Mouse (Mus musculus): ENCODE measurements around the gene 6030468B19Rik. TPM values are rescaled to one million over a fixed set of nuclear protein-coding genes. Genes with fewer than 3 reads are reported as not detected.

Gene 6030468B19Rik
- polyA plus RNA-seq (2012; rRNA removed): 0.40 and 0.41 TPM in 2 replicates

DNA sequence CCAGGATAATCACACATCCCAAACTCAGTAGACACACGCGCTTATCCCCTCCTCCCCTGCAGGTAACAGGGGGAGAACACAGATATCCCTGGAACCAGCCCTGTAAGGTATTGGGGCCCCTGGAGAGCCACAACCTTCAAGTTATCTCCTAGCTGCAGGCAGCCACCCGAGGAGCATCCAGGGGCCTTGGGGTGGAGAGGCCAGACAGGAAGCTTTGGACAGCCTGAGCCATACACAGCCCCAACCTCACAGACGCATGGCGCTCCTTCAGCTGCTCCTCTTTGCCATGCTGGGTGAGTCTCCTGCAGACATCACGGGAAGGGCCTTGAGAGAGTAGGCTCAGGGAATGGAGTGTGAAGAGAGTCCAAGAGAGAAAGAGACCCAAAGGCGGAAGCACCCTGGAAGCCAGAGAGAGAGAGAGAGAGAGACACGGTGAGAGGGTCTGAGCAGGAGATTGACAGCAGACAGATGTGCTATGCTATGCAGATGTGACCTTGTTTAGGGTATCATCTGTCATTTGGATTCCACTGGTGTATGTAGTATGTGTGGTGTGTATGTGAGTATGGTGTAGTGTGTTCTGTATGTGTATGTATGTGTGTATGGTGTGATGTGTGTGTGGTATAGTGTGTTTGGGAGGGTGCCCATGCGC, at the start of gene 6030468B19Rik:
Gene 6030468B19Rik (plus strand): TSS at position 150 of the 649 bp plus-strand sequence.
- no peak for DNase-seq (ENCODE audit: low read depth, low spot score)

DNA sequence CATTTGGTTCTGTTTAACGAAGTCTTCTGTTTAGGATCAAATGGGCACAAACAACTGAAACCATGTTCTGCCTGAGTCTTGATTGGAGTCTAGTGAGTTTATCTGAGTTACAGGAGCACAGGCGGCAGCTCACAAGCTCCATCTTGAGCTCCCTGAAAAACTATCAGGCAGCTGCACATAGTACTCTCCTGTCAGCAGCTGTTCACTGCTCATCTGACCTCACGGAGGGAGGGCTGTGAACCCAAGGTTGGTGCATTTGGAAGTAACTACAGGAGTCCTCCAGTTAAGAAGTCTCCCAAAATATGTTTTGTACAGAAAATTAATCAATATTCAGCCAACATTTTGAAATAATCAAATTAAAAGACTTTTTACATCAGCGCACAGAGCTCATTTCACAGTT, 48.8 kb upstream of the 6030468B19Rik start:
- no peak for DNase-seq (ENCODE audit: low read depth, low spot score)
- 91% methylated on average over 4 of the region's 4 CpGs for WGBS

More for the DNA sequence above, at the start of gene 6030468B19Rik:
- WGBS: 76% methylated on average over 9 of the region's 9 CpGs

DNA sequence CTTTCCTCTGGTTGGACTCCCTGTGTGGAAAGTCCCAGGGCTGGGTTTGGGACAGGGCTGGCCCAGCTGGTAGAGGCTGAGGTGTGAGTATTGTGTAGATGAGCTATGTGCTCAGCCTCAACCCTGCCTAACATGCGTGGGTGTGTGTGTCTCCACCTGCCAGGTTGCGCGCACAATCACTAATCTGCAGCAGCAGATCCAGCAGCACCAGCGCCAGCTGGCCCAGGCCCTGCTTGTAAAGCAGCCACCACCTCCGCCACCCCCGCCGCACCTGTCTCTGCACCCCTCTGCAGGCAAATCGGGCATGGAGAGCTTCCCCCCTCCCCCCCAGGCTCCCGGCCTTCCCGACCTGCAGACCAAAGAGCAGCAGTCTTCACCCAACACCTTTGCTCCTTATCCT, 48.0 kb upstream of the 6030468B19Rik start:
- no peak for DNase-seq (ENCODE audit: low read depth, low spot score)
- 79% methylated on average over 10 of the region's 10 CpGs for WGBS

DNA sequence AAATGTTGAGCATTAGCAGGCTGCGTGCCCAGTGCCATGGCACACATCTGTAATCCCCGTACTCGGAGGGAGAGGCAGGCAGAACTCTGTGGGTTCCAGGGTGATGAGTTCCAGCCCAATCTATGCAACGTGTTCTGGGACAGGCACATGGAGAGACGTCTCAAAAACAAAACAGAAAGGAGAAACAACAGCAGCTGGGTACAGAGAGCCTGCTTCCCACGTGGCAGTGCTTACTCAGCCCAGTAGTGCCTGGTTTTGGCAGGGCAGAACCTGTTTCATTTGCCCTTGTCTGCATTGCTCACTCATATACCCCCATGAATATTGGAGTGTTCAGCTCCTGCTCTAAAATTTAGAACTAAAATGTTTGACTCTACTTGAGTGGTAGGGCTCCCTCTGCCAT, 45.9 kb upstream of the 6030468B19Rik start:
- WGBS: 35% methylated on average over 6 of the region's 6 CpGs
- no peak for DNase-seq (ENCODE audit: low read depth, low spot score)

DNA sequence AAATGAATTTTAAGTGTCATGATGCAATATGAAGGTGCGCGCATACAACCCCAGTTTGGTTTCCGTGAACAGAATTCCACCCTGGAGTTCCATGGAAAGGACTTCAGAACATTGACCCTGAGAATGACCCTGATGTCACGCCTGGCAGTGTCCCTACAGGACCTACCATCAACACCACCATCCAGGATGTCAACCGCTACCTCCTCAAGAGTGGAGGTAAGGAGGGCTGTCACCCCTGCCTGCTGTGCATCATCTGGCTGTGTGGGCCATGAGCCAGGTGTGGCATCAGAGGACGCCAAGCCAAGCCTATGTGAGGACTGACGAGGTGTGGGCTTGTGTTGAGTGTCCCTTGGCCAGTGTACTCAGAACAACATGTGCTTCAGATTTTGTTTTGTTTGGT, 41.6 kb upstream of the 6030468B19Rik start:
- DNase-seq (ENCODE audit: low read depth, low spot score): no peak
- WGBS: 99% methylated on average over 7 of the region's 7 CpGs

DNA sequence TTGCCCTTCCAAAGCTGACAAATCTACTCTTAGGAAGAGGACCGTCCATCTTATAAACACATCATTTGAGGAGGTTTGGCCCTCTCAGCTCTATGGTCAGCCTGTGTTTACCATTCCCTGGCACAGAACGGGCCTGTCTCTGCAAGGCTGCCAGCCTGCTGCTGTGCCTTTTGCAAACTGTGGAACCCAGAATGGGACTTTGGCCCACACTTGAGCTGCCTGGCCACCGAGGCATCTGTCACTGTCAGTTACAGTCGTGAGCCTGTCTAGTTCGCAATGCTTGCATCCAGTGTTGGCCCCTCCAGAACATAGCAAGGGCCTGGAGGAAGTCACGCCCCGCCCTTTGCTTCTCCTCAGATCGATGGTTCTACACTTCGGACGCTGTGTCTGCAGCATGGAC, 38.2 kb upstream of the 6030468B19Rik start:
- WGBS: 77% methylated on average over 10 of the region's 10 CpGs
- no peak for DNase-seq (ENCODE audit: low read depth, low spot score)

- WGBS: 89% methylated on average over 26 of the region's 26 CpGs
- no peak for DNase-seq (ENCODE audit: low read depth, low spot score)
These were observed 36.9 kb upstream of the 6030468B19Rik start for GRCm38 (mm10) chr11:117760374-117761119.

DNA sequence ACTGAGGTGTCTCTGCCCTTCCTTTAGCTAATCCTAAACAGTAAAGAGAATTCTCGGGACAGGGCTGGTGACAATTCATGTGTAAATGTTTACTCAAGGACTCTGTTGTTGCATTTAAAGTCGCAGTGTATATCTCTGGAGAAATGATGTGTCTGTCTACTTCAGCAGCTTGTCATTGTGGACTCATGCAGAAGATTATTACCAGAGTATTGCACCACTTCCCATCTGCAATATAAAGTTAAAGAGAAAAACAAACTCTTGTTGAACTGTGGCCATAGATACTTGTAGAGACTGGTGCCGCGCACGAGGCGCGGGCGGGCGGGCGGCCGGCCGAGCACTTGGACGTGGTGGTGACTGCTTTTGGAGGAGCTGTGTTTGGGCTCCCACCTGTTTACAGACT, 35.7 kb upstream of the 6030468B19Rik start:
- no peak for DNase-seq (ENCODE audit: low read depth, low spot score)
- WGBS: 75% methylated on average over 13 of the region's 13 CpGs

DNA sequence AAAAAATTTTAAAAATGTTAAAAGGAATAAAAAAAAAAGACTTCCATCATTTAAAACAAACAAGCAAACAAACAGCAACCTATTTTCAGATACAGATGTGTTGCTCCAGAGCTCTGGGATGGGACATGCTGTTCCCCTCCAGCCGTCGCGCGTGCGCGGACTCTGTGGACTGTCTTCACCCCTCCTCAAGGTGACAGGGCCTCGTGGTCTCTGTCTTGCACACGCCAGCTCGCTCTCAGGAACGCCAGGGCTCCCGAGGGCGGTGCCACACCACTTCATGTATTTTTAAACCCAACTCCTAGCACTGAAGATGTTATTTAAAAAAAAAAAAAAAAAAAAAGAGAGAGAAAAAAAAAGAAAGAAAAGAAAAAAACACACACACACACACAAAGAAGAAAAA, 35.2 kb upstream of the 6030468B19Rik start:
- WGBS: 83% methylated on average over 12 of the region's 12 CpGs
- DNase-seq (ENCODE audit: low read depth, low spot score): no peak

- DNase-seq (ENCODE audit: low read depth, low spot score): no peak
- WGBS: 87% methylated on average over 9 of the region's 9 CpGs
These were observed 33.1 kb upstream of the 6030468B19Rik start for GRCm38 (mm10) chr11:117764319-117764718.

DNA sequence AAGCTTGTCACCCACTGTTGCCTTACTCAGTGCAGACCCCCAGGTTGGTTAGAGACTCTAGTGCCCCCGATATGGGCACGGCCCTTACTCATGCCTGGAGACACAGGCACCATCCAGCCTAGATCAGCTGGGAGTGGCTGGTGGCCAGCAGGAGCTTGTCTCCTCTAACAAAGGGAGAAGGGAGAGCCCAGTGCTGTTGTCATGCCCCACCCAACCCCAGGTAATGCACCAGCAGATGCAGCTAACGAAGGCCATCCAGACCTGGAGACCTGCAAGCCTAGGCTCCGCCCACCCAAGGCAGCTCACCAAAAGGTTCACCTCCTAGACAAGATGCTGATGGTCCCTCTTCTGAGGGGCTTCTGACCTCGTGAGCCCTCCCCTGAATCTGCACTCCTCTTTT, 32.1 kb upstream of the 6030468B19Rik start:
- WGBS: 74% methylated on average over 5 of the region's 5 CpGs
- DNase-seq (ENCODE audit: low read depth, low spot score): no peak

DNA sequence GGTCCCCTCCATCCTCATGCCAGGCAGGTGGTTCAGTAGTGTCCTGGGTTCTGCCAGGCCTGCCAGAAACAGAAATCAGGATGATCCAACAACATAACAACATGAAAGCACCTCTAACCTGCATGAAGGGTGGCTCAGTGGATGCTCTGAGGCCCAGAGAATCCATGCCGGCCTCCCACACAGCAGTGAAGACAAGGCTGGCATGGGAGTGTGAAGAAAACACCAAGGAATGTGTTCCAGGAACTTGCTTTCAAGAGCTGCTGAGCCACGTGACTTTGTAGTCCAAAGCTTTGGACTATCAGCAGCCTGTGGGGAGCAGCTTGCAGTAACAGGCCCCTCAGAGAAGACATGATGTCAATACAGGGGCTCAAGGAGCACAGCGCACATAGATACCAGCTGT, 31.2 kb upstream of the 6030468B19Rik start:
- DNase-seq (ENCODE audit: low read depth, low spot score): no peak
- WGBS: 81% methylated on average over 3 of the region's 3 CpGs

- 21% methylated on average over 20 of the region's 20 CpGs for WGBS
- peak; percentile 42 for DNase-seq (ENCODE audit: low read depth, low spot score)
These were observed 28.5 kb upstream of the 6030468B19Rik start for GRCm38 (mm10) chr11:117768725-117769682.

DNA sequence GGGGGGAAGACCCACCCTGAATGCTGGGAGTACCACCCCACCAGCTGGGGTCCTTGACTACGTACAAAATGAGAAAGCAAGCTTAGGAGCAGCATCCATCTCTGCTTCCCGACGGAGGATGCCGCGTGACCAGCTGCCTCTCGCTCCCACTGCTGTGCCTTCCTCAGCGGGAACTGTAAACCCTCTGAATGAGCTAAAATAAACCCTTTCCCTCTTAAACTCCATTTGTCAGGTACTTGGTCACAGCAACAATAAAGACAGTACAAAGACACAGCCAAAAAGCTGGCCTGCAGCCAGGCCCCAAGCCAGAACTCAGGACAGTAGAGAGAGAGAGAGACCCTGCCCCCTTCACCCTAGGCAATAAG, 27.8 kb upstream of the 6030468B19Rik start:
- WGBS: 87% methylated on average over 7 of the region's 7 CpGs
- DNase-seq (ENCODE audit: low read depth, low spot score): no peak

- DNase-seq (ENCODE audit: low read depth, low spot score): no peak
- 87% methylated on average over 10 of the region's 10 CpGs for WGBS
These were observed 27.1 kb upstream of the 6030468B19Rik start for GRCm38 (mm10) chr11:117770407-117770806.

DNA sequence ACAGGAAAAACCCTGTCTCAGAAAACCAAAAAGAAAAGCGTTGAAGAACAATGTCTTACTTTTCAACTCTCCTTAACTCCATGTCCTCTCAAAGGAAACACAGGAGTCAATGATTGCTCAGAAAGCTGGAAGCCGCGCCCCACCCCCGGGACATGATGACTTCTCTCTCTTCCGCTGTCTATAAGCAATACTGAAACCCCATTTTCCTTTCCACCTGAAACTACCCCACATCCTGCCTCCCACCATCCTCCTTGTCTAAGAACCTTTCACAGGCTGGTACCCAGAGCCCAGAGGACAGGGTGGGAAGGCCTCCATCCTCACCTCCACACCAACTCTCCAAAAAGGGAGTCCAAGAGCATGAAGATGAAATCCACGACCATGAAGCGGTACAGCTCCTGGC, 25.1 kb upstream of the 6030468B19Rik start:
- no peak for DNase-seq (ENCODE audit: low read depth, low spot score)
- 89% methylated on average over 7 of the region's 7 CpGs for WGBS

GRCm38 (mm10) chr11:117774925-117775324, 22.5 kb upstream of the 6030468B19Rik start:
- no peak for DNase-seq (ENCODE audit: low read depth, low spot score)
- WGBS: 95% methylated on average over 10 of the region's 10 CpGs

- 88% methylated on average over 13 of the region's 13 CpGs for WGBS
- no peak for DNase-seq (ENCODE audit: low read depth, low spot score)
These were observed 21.9 kb upstream of the 6030468B19Rik start for GRCm38 (mm10) chr11:117775540-117775939.

GRCm38 (mm10) chr11:117776085-117776792, 21.2 kb upstream of the 6030468B19Rik start:
- WGBS: 93% methylated on average over 14 of the region's 14 CpGs
- DNase-seq (ENCODE audit: low read depth, low spot score): no peak

DNA sequence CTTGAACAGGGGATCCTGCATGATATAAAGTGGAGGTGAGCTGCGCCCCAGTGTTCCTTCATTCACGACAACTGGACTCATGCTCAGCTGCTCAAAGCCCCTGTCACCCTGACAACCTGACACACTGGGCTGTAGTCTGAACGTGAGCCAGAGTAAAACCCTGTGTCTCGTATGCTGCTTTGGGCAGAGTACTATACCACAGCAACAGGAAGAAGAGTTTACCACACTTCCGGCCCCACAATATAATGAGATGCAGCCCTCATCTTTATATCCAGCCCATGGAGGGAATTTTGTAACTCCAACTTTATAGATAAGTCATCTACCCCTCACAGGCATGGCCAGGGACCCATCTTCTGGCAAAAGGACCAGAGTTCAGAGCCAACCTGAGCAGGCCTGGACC, 20.3 kb upstream of the 6030468B19Rik start:
- WGBS: 92% methylated on average over 5 of the region's 5 CpGs
- no peak for DNase-seq (ENCODE audit: low read depth, low spot score)

All from large intestine, adult 2 months (tissue).